Mouse (Mus musculus): ENCODE results near the gene Tmem40. TPM values are rescaled to one million over a fixed set of nuclear protein-coding genes. Genes with fewer than 3 reads are reported as not detected.

Gene Tmem40
- total and polyA plus RNA-seq, 2 experiments from 2014 or later, result 0.68 to 2.5 TPM

DNA sequence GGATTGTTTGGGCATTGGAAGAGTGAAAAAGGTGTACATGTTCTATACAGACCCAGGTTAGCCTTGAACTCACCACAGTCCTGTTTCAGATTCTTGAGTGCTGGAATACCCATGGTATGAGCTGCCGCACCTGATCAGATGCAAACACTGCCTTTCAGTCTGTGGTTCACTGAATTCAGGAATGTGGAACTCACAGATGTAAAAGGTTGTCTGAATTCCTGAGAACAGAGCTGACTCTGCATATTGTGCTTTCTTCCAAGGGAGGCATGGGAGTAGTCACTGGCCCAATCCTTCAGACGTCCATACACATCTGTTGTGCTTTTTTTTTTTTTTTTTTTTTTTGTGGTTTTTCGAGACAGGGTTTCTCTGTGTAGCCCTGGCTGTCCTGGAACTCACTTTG is 50.9 kb downstream of the Tmem40 start:
- no peaks in the 10 kb centered on the region for H3K27me3 ChIP-seq (ENCODE audit: insufficient read depth, low read length)
- H3K9me3 ChIP-seq (ENCODE audit: low read length), result no peaks in the 10 kb centered on the region
- WGBS, result 83% methylated on average over 2 of the region's 3 CpGs
- no peak for DNase-seq (ENCODE audit: low spot score)
- H3K4me3 ChIP-seq (ENCODE audit: low read length), result no peak overlapping the region
- no peak overlapping the region for H3K27ac ChIP-seq
- no peak overlapping the region for H3K4me2 ChIP-seq (ENCODE audit: low read depth, low read length)
- no peak for TF ChIP-seq CTCF (IDR thresholded peaks at IDR 0.05; ENCODE audit: low read depth)
- no peaks in the 10 kb centered on the region for H3K36me3 ChIP-seq (ENCODE audit: insufficient read depth, low read length)
- H3K4me1 ChIP-seq (ENCODE audit: insufficient read depth, low read length), result no peaks in the 10 kb centered on the region
- no peak overlapping the region for H3K9ac ChIP-seq (replicated peaks; ENCODE audit: low read length)
- no peak for ATAC-seq

DNA sequence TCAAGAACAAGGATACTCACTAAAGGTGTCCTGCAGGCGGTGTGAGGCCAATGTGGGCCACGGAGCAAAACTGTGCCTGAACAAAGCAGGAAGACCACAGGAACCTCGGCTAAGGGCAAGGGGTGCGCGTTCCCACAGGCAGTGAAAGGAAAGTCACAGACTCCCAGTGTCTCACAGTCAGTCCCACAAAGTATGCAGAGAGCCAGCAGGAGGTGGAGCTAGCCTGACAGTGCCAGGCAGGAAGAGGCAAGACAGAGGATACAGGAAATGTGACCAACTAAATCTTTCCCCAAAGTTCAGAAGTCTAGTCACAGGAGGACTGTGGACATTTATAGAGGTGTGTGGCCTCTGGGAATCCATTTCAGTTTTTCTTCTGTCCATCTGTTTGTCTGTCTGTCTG is 59.3 kb downstream of the Tmem40 start:
- Histone ChIP-seq H3K27ac (no peak overlapping the region), H3K9ac (replicated peaks; ENCODE audit: low read length) (no peak overlapping the region), H3K4me3 (ENCODE audit: low read length) (no peak overlapping the region), H3K36me3 (ENCODE audit: insufficient read depth, low read length) (no peaks in the 10 kb centered on the region), H3K9me3 (ENCODE audit: low read length) (no peaks in the 10 kb centered on the region), H3K4me2 (ENCODE audit: low read depth, low read length) (no peak overlapping the region), H3K4me1 (ENCODE audit: insufficient read depth, low read length) (no peaks in the 10 kb centered on the region; the same call in 1 of the 2 replicates), H3K27me3 (ENCODE audit: insufficient read depth, low read length) (no peaks in the 10 kb centered on the region)
- DNase-seq (ENCODE audit: low spot score) (no peak), ATAC-seq (no peak)
- WGBS, result 44% methylated on average over 5 of the region's 5 CpGs
- no peak for TF ChIP-seq CTCF (IDR thresholded peaks at IDR 0.05; ENCODE audit: low read depth)

DNA sequence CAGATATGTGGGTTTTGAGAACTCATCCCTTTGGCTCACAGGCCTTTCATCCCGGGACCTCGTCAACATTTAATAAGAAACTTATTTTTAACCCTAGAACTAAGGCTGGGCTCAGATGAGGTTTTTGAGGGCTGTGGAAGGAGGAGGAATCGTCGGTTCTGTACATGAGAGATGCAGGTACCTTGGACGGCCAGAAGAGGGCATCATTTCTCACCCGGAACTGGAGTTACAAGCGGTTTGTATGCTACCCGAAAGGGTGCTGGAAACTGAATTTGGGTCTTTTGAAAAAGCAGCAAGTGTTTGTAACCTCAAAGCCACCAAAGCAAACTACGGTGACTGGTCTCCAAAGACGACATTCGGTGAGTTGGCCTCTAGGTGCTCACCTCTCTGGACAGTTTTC is 60.9 kb downstream of the Tmem40 start:
- 52% methylated on average over 11 of the region's 11 CpGs for WGBS

DNA sequence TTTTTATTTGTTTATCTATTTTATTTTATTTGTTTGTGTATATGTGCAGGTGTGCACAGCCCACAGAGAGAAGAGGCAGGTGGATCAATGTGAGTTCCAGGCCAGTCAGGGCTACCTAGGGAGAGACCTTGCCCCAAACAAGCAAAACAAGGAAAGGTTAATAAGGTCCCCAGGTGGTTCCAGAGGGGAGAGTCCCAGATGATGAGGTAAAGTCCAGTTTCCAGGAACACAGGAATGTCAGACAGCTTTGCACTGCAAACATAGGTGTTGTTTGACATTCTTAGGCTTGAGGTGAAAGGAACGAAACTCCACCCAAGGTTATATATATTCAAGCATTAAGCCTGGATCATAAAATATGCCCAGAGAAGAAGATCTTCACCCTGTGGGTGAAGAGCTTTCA is 61.4 kb downstream of the Tmem40 start:
- TF ChIP-seq CTCF (IDR thresholded peaks at IDR 0.05; ENCODE audit: low read depth), result no peak
- Histone ChIP-seq H3K27me3 (ENCODE audit: insufficient read depth, low read length) (no peaks in the 10 kb centered on the region), H3K27ac (no peak overlapping the region), H3K9me3 (ENCODE audit: low read length) (no peaks in the 10 kb centered on the region), H3K36me3 (ENCODE audit: insufficient read depth, low read length) (no peaks in the 10 kb centered on the region), H3K9ac (replicated peaks; ENCODE audit: low read length) (no peak overlapping the region), H3K4me1 (ENCODE audit: insufficient read depth, low read length) (no peaks in the 10 kb centered on the region; the same call in 1 of the 2 replicates), H3K4me3 (ENCODE audit: low read length) (no peak overlapping the region), H3K4me2 (ENCODE audit: low read depth, low read length) (no peak overlapping the region)
- DNase-seq (ENCODE audit: low spot score) (no peak), ATAC-seq (no peak)
- WGBS, result 95% methylated on average over 1 of the region's 1 CpGs

More for the DNA sequence above, 60.9 kb downstream of the Tmem40 start:
- H3K36me3 ChIP-seq (ENCODE audit: insufficient read depth, low read length), result no peaks in the 10 kb centered on the region
- no peaks in the 10 kb centered on the region for H3K27me3 ChIP-seq (ENCODE audit: insufficient read depth, low read length)
- H3K9ac ChIP-seq (replicated peaks; ENCODE audit: low read length), result no peak overlapping the region
- no peak overlapping the region for H3K4me3 ChIP-seq (ENCODE audit: low read length)
- H3K27ac ChIP-seq, result no peak overlapping the region
- DNase-seq (ENCODE audit: low spot score) (no peak), ATAC-seq (no peak)
- no peaks in the 10 kb centered on the region; the same call in 1 of the 2 replicates for H3K4me1 ChIP-seq (ENCODE audit: insufficient read depth, low read length)
- TF ChIP-seq CTCF (IDR thresholded peaks at IDR 0.05; ENCODE audit: low read depth), result peak; percentile 30; the same call in 1 of the 2 replicates
- no peak overlapping the region for H3K4me2 ChIP-seq (ENCODE audit: low read depth, low read length)
- no peaks in the 10 kb centered on the region for H3K9me3 ChIP-seq (ENCODE audit: low read length)

DNA sequence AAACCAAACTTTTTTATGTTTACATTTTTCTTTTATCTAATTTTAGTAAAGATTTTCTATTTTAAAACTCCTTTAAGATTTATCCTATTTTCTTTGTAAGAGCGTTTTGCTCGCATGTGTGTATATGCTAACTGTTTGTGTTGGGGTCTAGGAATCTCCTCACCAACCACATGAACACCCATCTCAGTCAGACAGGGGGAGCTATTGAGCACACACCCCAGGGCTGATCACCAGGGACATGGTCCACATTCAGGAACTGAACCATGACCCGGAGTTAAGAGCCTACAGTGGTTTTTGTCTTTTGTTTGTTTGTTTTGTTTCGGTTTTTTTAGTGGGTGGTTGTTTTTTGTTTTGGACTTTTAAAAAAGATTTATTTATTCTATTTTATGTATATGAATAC is 63.5 kb downstream of the Tmem40 start:
- no peak for ATAC-seq
- Histone ChIP-seq H3K9me3 (ENCODE audit: low read length) (no peaks in the 10 kb centered on the region), H3K27me3 (ENCODE audit: insufficient read depth, low read length) (no peaks in the 10 kb centered on the region), H3K9ac (replicated peaks; ENCODE audit: low read length) (no peak overlapping the region), H3K4me3 (ENCODE audit: low read length) (no peak overlapping the region), H3K36me3 (ENCODE audit: insufficient read depth, low read length) (no peaks in the 10 kb centered on the region), H3K4me2 (ENCODE audit: low read depth, low read length) (no peak overlapping the region), H3K27ac (no peak overlapping the region), H3K4me1 (ENCODE audit: insufficient read depth, low read length) (no peaks in the 10 kb centered on the region; the same call in 1 of the 2 replicates)
- WGBS, result 87% methylated on average over 4 of the region's 4 CpGs
- TF ChIP-seq CTCF (IDR thresholded peaks at IDR 0.05; ENCODE audit: low read depth), result peak; percentile 35
- DNase-seq (ENCODE audit: low spot score), result no peak

DNA sequence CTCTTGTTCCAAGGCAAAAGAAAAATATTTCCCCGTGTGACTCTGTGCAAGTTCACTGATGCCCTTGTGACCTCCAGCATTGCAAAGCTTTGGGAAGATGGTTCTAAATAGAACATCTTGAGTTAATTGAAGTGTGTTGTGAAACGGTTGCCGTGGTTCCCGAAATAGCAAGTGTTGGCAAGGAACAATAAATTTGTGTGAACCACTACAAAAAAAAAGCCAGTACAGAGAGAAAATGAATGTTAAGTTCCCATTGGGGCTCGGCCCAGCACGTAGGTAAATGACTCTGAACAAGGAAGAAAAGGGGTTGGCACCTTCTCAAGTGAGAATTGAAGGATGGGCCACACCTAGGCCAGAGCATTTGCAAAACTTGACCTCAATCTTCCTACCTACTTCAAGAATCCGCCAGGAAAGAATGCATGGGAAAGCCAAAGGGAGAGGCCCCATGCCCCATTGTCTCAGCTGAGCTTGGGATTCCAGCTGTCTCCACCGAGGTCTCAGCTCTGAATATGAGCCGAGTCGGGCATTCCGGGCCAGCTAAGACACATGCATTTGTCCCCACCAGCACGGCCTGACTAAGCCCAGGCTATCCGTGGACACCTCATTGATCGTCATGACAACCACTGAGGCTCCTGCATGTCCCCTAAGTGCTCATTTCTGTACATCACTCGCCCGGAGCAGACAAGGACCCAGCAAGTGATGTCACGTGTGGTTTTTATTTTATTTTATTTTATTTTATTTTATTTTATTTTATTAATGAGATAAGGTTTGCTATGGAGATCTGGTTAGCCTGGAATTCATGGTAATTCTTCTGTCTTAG is 64.3 kb downstream of the Tmem40 start:
- Histone ChIP-seq H3K9me3 (ENCODE audit: low read length) (no peaks in the 10 kb centered on the region), H3K4me3 (ENCODE audit: low read length) (no peak overlapping the region), H3K27me3 (ENCODE audit: insufficient read depth, low read length) (no peaks in the 10 kb centered on the region), H3K4me1 (ENCODE audit: insufficient read depth, low read length) (no peaks in the 10 kb centered on the region; the same call in 1 of the 2 replicates), H3K27ac (no peak overlapping the region), H3K4me2 (ENCODE audit: low read depth, low read length) (no peak overlapping the region), H3K36me3 (ENCODE audit: insufficient read depth, low read length) (no peaks in the 10 kb centered on the region), H3K9ac (replicated peaks; ENCODE audit: low read length) (no peak overlapping the region)
- DNase-seq (ENCODE audit: low spot score) (peak; percentile 10), ATAC-seq (no peak)
- no peak for TF ChIP-seq CTCF (IDR thresholded peaks at IDR 0.05; ENCODE audit: low read depth)
- WGBS, result 36% methylated on average over 17 of the region's 17 CpGs

DNA sequence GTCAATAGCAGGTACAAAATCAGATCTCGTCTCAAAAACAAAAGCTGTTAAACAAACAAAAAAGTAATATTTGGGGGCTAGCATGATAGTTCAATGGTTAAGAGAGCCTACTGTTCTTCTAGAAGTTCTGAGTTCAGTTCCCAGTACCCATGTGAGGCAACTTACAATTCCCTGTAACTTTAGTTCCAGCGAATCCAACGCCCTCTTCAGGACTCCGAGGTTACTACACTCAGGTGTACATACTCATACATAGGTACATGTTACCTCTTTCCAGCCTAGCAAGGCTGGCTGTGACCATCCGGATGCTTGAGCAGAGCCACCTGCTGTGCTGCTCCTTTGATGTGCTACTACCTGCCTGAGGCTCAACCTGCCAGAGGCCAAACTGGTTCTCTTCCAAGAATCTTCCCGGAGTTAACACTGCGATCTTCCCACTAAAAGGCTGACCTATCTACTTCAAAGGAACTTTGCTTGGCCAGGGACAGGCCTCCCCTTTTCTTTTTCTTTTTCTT is 65.4 kb downstream of the Tmem40 start:
- TF ChIP-seq CTCF (IDR thresholded peaks at IDR 0.05; ENCODE audit: low read depth), result no peak
- WGBS, result 90% methylated on average over 7 of the region's 7 CpGs
- Histone ChIP-seq H3K9me3 (ENCODE audit: low read length) (no peaks in the 10 kb centered on the region), H3K4me2 (ENCODE audit: low read depth, low read length) (no peak overlapping the region), H3K4me3 (ENCODE audit: low read length) (no peak overlapping the region), H3K27ac (no peak overlapping the region), H3K27me3 (ENCODE audit: insufficient read depth, low read length) (no peaks in the 10 kb centered on the region), H3K36me3 (ENCODE audit: insufficient read depth, low read length) (no peaks in the 10 kb centered on the region), H3K4me1 (ENCODE audit: insufficient read depth, low read length) (no peaks in the 10 kb centered on the region; the same call in 1 of the 2 replicates), H3K9ac (replicated peaks; ENCODE audit: low read length) (no peak overlapping the region)
- ATAC-seq, result no peak
- no peak for DNase-seq (ENCODE audit: low spot score)
